Mouse (Mus musculus): Measurements from ENCODE around the gene Amer3.
"Not testable (repeated sequence)": the region's sequence is repeated elsewhere in the genome, so short reads cannot be mapped to it uniquely, and the experiment has no call there.

Amer3 gene

GRCm38 (mm10) chr1:34578851-34579781, at the start of gene Amer3:
Gene Amer3 (plus strand): TSS chr1:34579657.
- peak; percentile 18 to 73 for DNase-seq (ENCODE audit: low spot score in 2 of 2)

GRCm38 (mm10) chr1:34534574-34534973, 44.9 kb upstream of the Amer3 start:
- DNase-seq (ENCODE audit: low spot score in 2 of 2): not testable (repeated sequence)

GRCm38 (mm10) chr1:34535043-34535698, 44.3 kb upstream of the Amer3 start, which contains the start of gene Cfc1:
Gene Cfc1 (plus strand): TSS chr1:34535648.
- DNase-seq (ENCODE audit: low spot score in 2 of 2): not testable (repeated sequence)

- DNase-seq (ENCODE audit: low spot score in 2 of 2): no peak
These were observed 43.1 kb upstream of the Amer3 start for GRCm38 (mm10) chr1:34536291-34536766.

- no peak for DNase-seq (ENCODE audit: low spot score in 2 of 2)
These were observed 42.5 kb upstream of the Amer3 start for GRCm38 (mm10) chr1:34536767-34537485.

- DNase-seq (ENCODE audit: low spot score in 2 of 2): no peak
These were observed 32.4 kb upstream of the Amer3 start for GRCm38 (mm10) chr1:34547074-34547473.

GRCm38 (mm10) chr1:34553690-34554089, 25.8 kb upstream of the Amer3 start:
- DNase-seq (ENCODE audit: low spot score in 2 of 2): no peak

GRCm38 (mm10) chr1:34554275-34554674, 25.2 kb upstream of the Amer3 start:
- DNase-seq (ENCODE audit: low spot score in 2 of 2): no peak

GRCm38 (mm10) chr1:34560843-34561242, 18.6 kb upstream of the Amer3 start, which contains the start of gene Prss40:
Gene Prss40 (minus strand): TSS chr1:34560943.
- no peak for DNase-seq (ENCODE audit: low spot score in 2 of 2)

- DNase-seq (ENCODE audit: low spot score in 2 of 2): no peak
These were observed 14.9 kb upstream of the Amer3 start for GRCm38 (mm10) chr1:34564383-34565045.

GRCm38 (mm10) chr1:34568120-34568519, 11.3 kb upstream of the Amer3 start:
- no peak for DNase-seq (ENCODE audit: low spot score in 2 of 2)

GRCm38 (mm10) chr1:34569876-34570275, 9.6 kb upstream of the Amer3 start:
- DNase-seq (ENCODE audit: low spot score in 2 of 2): no peak

- no peak for DNase-seq (ENCODE audit: low spot score in 2 of 2)
These were observed 8.0 kb upstream of the Amer3 start for GRCm38 (mm10) chr1:34571431-34571830.

GRCm38 (mm10) chr1:34573221-34573620, 6.2 kb upstream of the Amer3 start:
- no peak for DNase-seq (ENCODE audit: low spot score in 2 of 2)

GRCm38 (mm10) chr1:34579782-34580356, 412 bp downstream of the Amer3 start:
- no peak for DNase-seq (ENCODE audit: low spot score in 2 of 2)

- no peak for DNase-seq (ENCODE audit: low spot score in 2 of 2)
These were observed 2.8 kb downstream of the Amer3 start for GRCm38 (mm10) chr1:34582218-34582617.

GRCm38 (mm10) chr1:34583821-34584263, 4.4 kb downstream of the Amer3 start:
- no peak for DNase-seq (ENCODE audit: low spot score in 2 of 2)

GRCm38 (mm10) chr1:34584736-34585135, 5.3 kb downstream of the Amer3 start:
- no peak for DNase-seq (ENCODE audit: low spot score in 2 of 2)

- DNase-seq (ENCODE audit: low spot score in 2 of 2): no peak
These were observed 8.0 kb downstream of the Amer3 start for GRCm38 (mm10) chr1:34587298-34588096.

GRCm38 (mm10) chr1:34600000-34600399, 20.5 kb downstream of the Amer3 start:
- no peak for DNase-seq (ENCODE audit: low spot score in 2 of 2)

Measured in spleen, postnatal 10 days (tissue).